Mouse (Mus musculus): ENCODE results near the gene Ccdc172. TPM values are rescaled to one million over a fixed set of nuclear protein-coding genes. Genes with fewer than 3 reads are reported as not detected.

Ccdc172 gene
- polyA plus RNA-seq, 1 experiment from 2014 or later: not detected

DNA sequence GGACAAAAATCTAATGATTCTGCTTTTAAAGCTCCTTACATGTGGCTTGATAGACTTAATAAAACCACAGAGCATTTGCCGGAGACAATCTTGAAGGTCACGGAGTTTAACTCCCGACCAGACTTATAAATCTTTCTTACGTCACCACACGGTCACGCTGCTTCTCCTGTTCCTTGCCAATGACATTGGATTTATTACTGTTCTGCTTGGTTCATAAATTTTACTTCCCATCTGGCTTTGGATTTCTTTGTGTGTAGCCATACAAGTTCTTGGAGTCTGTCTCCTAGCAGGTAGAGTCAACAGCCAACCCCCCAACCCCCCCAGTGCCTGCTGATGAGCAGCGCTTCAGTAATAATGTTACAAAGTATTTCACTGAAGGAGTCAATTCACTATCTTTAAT lies 70.2 kb downstream of the Ccdc172 start:
- Histone ChIP-seq H3K27me3 (ENCODE audit: insufficient read depth, poor library complexity, severe bottlenecking) (no peaks in the 10 kb centered on the region), H3K36me3 (no peaks in the 10 kb centered on the region), H3K4me3 (no peak overlapping the region), H3K27ac (no peak overlapping the region), H3K4me1 (replicated peaks) (no peaks in the 10 kb centered on the region), H3K9me3 (no peaks in the 10 kb centered on the region)
- DNase-seq (ENCODE audit: low spot score): no peak
- WGBS: 92% methylated on average over 7 of the region's 7 CpGs

DNA sequence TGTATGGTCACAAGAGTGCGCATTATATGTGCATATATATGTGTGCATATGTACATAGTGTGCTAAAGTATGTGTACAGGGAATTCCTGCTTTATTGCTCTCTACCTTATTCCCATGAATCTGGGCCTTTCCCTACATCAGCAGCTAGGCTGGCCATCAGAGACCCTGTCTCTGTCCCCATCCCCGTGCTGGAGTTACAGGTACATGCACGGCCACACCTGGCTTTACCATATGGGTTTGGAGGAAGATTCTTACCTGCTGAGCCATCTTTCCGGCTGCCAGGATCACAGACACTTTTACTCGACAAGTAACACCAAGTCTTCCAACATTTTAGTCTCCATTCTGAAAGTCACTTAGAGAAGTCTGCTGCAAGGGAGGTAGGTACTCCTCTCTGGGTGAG lies 71.2 kb downstream of the Ccdc172 start:
- Histone ChIP-seq H3K27ac (no peak overlapping the region), H3K9me3 (no peaks in the 10 kb centered on the region), H3K4me3 (no peak overlapping the region), H3K27me3 (ENCODE audit: insufficient read depth, poor library complexity, severe bottlenecking) (no peaks in the 10 kb centered on the region), H3K4me1 (replicated peaks) (no peaks in the 10 kb centered on the region), H3K36me3 (no peaks in the 10 kb centered on the region)
- DNase-seq (ENCODE audit: low spot score): no peak
- WGBS: 91% methylated on average over 5 of the region's 5 CpGs

GRCm38 (mm10) chr19:58586046-58586445 lies 74.3 kb downstream of the Ccdc172 start:
- Histone ChIP-seq H3K4me3 (no peak overlapping the region), H3K27ac (no peak overlapping the region), H3K36me3 (no peaks in the 10 kb centered on the region), H3K9me3 (no peaks in the 10 kb centered on the region), H3K4me1 (replicated peaks) (no peaks in the 10 kb centered on the region; the same call in 1 of the 2 replicates), H3K27me3 (ENCODE audit: insufficient read depth, poor library complexity, severe bottlenecking) (no peaks in the 10 kb centered on the region)
- DNase-seq (ENCODE audit: low spot score): no peak
- WGBS: 70% methylated on average over 2 of the region's 2 CpGs

- no peak overlapping the region for H3K27ac ChIP-seq
- no peaks in the 10 kb centered on the region; the same call in 1 of the 2 replicates for H3K4me1 ChIP-seq (replicated peaks)
- no peaks in the 10 kb centered on the region for H3K36me3 ChIP-seq
- H3K9me3 ChIP-seq: peaks cover 14% of the 10 kb centered on the region
- no peak overlapping the region for H3K4me3 ChIP-seq
- DNase-seq (ENCODE audit: low spot score): no peak
- H3K27me3 ChIP-seq (ENCODE audit: insufficient read depth, poor library complexity, severe bottlenecking): no peaks in the 10 kb centered on the region
- WGBS: 72% methylated on average over 6 of the region's 6 CpGs
Measured at GRCm38 (mm10) chr19:58590251-58590936, 78.6 kb downstream of the Ccdc172 start.

DNA sequence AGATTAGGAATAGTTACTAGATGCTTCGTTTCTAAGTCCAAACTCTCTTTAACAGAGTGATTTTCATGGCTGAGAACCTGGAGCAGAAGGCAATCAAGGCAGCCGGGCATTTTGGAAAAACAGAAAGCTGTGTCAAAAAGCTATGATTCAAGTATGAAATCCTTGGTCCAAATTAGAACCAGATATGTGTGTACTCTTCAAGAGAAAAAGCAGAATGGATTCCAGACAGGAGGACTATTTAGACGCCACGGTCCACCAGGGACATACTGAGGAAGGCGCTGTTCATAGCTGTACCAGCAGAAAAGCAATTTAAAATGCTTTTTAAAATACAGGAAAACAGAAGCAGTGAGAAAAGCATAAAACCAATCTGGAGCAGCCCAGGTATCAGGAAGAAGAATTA lies 88.6 kb downstream of the Ccdc172 start:
- no peak overlapping the region for H3K4me3 ChIP-seq

More for the DNA sequence above, 88.6 kb downstream of the Ccdc172 start:
- no peaks in the 10 kb centered on the region for H3K4me1 ChIP-seq (replicated peaks)
- H3K27ac ChIP-seq: no peak overlapping the region
- no peaks in the 10 kb centered on the region for H3K36me3 ChIP-seq
- H3K27me3 ChIP-seq (ENCODE audit: insufficient read depth, poor library complexity, severe bottlenecking): no peaks in the 10 kb centered on the region
- peaks cover 8% of the 10 kb centered on the region; the same call in 1 of the 2 replicates for H3K9me3 ChIP-seq
- WGBS: 83% methylated on average over 5 of the region's 5 CpGs
- no peak for DNase-seq (ENCODE audit: low spot score)

Other genes starting within 250 kb of the Ccdc172 start
- 26.7 and 35.8 TPM in 2 replicates for gene Gfra1, start 56.1 kb upstream of the Ccdc172 start, polyA plus RNA-seq (2016; fragmentation: Nextera tagmentation; extraction: Ambion mirVana)
- 0.10 and 0.33 TPM in 2 replicates for gene Pnlip, start 140.5 kb downstream of the Ccdc172 start, polyA plus RNA-seq (2016; fragmentation: Nextera tagmentation; extraction: Ambion mirVana)
- gene Pnliprp1, start 216.9 kb downstream of the Ccdc172 start, polyA plus RNA-seq (2016; fragmentation: Nextera tagmentation; extraction: Ambion mirVana): not detected in 2 replicates
- not detected in 2 replicates for gene Pnliprp2, start 247.7 kb downstream of the Ccdc172 start, polyA plus RNA-seq (2016; fragmentation: Nextera tagmentation; extraction: Ambion mirVana)